Mouse (Mus musculus) cerebellum, adult 18-20 months (tissue): Measurements from ENCODE around the gene Scn1b.
A peak's percentile ranks its signal among the peaks of the same experiment; 100 is the strongest.

ENCODE experiments used
- DNase-seq, 2 experiments: peaks; one replicate each; pipeline ENCODE4 v3.0.0; 2021

Scn1b gene

DNA sequence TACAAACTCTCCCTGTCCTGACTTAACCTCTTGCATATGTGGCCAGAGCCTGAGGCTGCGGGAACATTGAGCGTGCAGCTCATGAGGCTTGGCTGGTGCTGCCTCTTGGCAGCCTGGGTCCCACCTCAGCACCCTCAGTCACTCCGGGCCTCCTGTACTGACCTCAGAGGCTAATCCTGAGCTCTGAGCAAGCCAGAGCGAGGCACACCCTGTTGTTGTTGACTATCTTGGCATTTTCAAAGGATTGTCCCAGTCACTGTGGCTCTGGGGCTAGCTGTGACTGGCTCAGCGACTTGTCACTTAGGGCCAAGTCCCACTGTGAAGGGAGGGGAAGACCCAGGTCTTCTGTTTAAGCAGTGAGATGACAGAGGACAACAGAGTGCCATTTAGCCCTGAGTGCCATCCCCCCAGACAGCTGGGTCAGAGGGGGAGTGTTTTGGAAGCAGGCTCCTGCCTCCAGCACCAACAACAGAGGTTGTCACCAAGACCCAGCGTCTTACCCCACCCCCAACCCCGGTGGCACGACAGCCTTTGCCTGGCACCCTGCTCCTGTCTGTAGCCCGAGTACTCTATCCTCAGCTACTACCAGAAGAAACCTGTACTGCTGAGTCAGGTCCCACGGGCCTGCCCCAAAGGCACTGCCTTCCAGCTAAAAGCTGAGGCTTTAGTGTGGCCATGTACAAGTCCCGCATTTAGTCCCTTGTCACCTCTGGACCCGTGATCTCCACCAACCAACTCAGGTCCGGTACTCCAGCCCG, 43.8 kb downstream of the Scn1b start:
- DNase-seq, result peak; percentile 49 to 60

DNA sequence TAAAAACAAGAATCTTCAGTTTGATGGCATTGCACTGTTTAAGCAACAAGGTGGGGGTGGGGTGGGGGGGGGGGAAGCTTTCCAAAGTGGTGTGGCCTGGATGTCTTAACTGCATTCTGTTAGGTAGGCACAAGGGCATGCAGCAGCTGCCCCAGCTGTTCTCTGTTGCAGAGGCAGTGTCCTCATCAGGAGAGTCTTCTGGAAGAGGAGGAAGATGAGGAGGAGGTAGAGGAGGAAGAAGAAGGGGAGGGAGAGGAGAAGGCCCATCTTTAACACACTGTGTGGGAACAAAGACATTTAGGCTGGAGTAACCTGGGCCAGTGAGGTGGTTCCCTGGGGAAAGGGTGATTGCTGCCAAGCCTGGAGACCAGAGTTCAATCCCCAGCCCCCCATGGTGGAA, 44.7 kb downstream of the Scn1b start:
- DNase-seq, result no peak

DNA sequence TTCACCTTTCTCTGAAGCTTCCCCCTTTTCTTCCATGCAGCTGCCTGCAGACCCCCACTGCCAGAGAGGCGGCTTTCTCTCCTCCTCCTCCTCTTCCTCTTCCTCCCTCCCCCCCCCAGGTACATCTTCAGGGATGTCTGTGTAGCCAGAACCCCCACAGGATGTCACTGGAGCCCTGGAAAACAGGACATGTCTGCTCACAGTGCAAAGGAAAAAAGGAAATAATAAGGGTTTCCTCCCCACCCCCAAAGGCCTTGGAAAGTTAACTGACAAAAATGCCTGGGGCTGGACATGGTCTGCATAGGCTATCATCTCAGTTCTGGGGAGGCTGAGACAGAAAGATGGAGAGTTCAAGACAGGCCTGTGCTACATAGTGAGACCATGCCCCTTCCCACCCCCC, 45.7 kb downstream of the Scn1b start:
- DNase-seq, result peak; percentile 36 to 62

DNA sequence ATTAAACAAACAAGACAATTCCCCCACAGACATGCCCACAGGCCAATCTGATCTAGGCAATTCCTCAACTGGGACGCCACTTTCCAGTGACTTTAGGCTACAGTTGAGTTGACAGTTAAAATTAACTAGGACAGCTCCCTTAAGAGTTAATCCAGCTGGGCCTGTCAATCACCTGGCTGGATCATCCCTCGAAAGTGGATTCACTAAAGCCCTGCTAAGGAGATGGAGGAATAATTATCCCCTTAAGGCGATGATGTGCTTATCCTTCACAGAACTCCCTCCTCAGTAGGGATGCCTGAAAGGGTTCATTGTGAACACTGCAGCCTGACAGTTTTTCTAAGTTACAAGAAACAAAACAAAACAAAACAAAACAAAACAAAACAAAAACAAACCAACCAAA, 46.2 kb downstream of the Scn1b start:
- DNase-seq, result no peak

- DNase-seq, result no peak
Observed at GRCm38 (mm10) chr7:31079670-31080069, 47.1 kb downstream of the Scn1b start.

GRCm38 (mm10) chr7:31077885-31078445, 48.8 kb downstream of the Scn1b start:
- DNase-seq, result peak; percentile 39 to 43

- DNase-seq, result peak in 1 of 2 experiments; percentile 39
Observed at GRCm38 (mm10) chr7:31077470-31077869, 49.3 kb downstream of the Scn1b start.

DNA sequence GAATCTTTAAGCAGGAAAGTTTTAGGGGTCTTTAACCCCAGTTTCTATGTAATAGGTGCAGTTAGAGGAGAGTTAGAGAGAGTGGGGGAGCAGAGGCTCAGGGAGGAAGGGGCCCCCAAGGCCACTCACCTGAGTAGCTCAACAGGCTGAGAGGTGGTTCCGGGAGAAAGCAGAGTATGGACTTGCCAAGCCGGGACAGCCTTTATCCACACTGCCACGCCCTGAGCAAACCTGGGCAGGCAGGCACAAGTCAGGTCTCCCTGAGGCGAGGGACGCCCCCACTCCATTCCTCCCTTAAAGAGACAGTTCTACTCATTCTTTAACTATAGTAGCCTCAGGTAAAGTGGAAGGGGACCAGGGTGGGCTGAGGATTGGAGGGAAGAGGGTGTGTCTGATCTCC, 50.3 kb downstream of the Scn1b start, which contains the start of gene Fxyd3:
Fxyd3 (minus strand) TSS at position 213 of the 400 bp plus-strand sequence.
- DNase-seq, result no peak

DNA sequence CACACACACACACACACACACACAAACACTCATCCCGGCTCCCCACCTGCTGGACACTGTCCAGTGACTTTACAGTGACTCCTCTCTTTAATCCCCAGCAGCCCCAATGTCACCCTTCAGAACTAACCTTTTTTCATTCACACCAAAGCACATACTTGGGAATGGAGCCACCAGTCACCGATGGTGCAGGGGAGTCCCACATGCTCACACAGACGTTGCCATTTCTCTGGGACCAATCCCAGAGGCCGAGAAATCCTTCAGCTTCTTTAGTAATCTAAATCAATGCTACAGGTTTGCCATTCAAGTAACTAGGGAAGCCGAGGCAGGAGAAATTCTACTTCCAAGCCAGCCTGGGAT, 52.1 kb downstream of the Scn1b start:
- DNase-seq, result no peak

DNA sequence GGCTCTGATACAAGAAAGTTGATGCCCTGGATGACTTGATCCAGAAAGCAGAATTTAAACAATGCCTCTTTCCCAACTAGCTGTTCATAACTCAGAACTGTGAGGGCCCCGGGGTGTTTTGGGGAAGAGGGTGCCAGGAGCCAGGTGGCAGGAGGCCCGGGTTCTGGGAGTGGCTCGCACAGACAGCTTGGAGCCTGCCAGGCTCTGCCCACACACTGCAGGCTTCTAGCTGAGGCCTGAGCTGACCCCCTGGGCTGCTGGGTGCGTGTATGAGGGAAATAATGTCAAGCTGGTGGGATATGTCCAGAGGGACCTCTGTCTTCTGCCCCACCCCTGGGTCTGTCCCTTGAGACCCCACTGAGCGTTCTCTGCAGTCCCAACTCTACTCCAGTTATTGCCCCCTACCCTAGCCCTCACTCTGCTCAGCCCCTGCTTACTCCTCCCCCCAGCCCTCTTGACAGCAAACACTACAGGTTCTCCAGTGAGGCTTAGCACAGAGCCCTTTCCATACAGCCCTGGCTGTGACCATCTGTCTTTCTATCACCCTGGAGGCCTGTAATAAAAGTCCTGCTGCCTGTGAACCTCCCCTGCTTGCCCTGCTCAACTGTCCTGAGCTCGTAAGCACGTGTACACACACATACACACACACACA, 52.6 kb downstream of the Scn1b start:
- DNase-seq, result peak; percentile 38 to 40

GRCm38 (mm10) chr7:31073546-31073945, 53.3 kb downstream of the Scn1b start:
- DNase-seq, result no peak

- DNase-seq, result peak; percentile 40 to 45
Observed at GRCm38 (mm10) chr7:31072326-31072725, 54.5 kb downstream of the Scn1b start.

DNA sequence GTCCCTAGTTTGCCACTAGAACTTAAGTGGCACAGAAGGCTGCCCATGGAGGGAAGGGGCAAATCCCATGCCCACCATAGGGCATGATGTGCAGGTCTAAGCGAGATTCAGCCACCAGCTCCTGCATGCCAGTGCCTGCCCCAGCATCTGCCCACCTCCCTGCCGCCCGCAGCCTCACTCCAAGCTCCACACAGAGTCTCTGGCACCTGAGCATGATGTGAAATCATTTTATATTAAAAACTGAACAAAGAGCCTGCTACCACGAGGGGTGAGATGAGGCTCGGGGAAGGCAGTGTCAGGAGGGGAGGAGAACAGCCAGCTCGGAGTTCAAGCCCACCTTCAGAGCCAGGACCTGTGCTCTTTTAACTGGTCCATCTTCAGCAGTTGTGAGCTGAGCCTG, 56.5 kb downstream of the Scn1b start:
- DNase-seq, result peak in 1 of 2 experiments; percentile 37

DNA sequence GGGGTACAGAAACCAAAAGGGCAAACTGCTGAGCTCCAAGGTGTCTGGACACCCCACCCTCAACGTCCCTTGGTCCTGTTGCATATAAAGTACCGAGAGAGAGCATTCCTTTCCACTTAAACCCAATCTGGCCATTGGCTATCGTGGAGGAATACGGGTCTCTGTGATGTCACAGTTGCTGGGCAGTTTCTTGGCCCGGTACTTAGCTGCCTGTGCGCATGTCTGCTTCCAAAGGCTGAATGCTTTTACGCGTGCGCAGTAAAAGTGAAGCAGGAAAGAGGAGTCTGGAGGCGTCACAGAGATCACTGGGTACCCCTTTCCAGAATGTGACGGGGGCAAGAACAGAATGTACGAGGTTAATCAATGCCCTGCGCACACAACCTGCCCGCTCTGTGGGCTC, 57.3 kb downstream of the Scn1b start:
- DNase-seq, result peak in 1 of 2 experiments; percentile 61

- DNase-seq, result no peak
Observed at GRCm38 (mm10) chr7:31067836-31068235, 59.0 kb downstream of the Scn1b start.
